Mouse (Mus musculus): ENCODE measurements around the gene Rapgef5. TPM values are rescaled to one million over a fixed set of nuclear protein-coding genes. Genes with fewer than 3 reads are reported as not detected.

Gene Rapgef5
- polyA plus RNA-seq, 1 experiment from 2014 or later = 25.7 TPM

- no peak overlapping the region for H3K4me3 ChIP-seq (ENCODE audit: low read depth, low read length)
- no peaks in the 10 kb centered on the region for H3K4me1 ChIP-seq (ENCODE audit: control insufficient read depth, insufficient read depth, low read length)
- 89% methylated on average over 5 of the region's 5 CpGs for WGBS
- no peaks in the 10 kb centered on the region for H3K36me3 ChIP-seq (ENCODE audit: control insufficient read depth, insufficient read depth, low read length)
- H3K27me3 ChIP-seq (replicated peaks; ENCODE audit: control insufficient read depth, insufficient read depth, low read length) = no peaks in the 10 kb centered on the region
- H3K9me3 ChIP-seq (replicated peaks; ENCODE audit: control insufficient read depth, low read length) = no peaks in the 10 kb centered on the region
- DNase-seq (ENCODE audit: low spot score) (no peak), ATAC-seq (no peak)
- no peak overlapping the region for H3K27ac ChIP-seq (ENCODE audit: low read depth, low read length)
- H3K4me2 ChIP-seq (ENCODE audit: low read length) = no peak overlapping the region
- no peak overlapping the region for H3K9ac ChIP-seq (ENCODE audit: low read length)
These were observed 17.0 kb upstream of the Rapgef5 start for GRCm38 (mm10) chr12:117499242-117499641.

GRCm38 (mm10) chr12:117501180-117501579, 15.1 kb upstream of the Rapgef5 start:
- Histone ChIP-seq H3K27ac (ENCODE audit: low read depth, low read length) (no peak overlapping the region), H3K9ac (ENCODE audit: low read length) (no peak overlapping the region), H3K27me3 (replicated peaks; ENCODE audit: control insufficient read depth, insufficient read depth, low read length) (no peaks in the 10 kb centered on the region), H3K4me2 (ENCODE audit: low read length) (no peak overlapping the region), H3K9me3 (replicated peaks; ENCODE audit: control insufficient read depth, low read length) (no peaks in the 10 kb centered on the region), H3K4me3 (ENCODE audit: low read depth, low read length) (no peak overlapping the region), H3K4me1 (ENCODE audit: control insufficient read depth, insufficient read depth, low read length) (no peaks in the 10 kb centered on the region), H3K36me3 (ENCODE audit: control insufficient read depth, insufficient read depth, low read length) (no peaks in the 10 kb centered on the region)
- WGBS = 70% methylated on average over 4 of the region's 4 CpGs
- ATAC-seq = no peak
- no peak for DNase-seq (ENCODE audit: low spot score)

- H3K4me2 ChIP-seq (ENCODE audit: low read length) = no peak overlapping the region
These were observed 13.4 kb upstream of the Rapgef5 start for GRCm38 (mm10) chr12:117502834-117503233.

GRCm38 (mm10) chr12:117505163-117505562, 11.1 kb upstream of the Rapgef5 start:
- H3K27ac ChIP-seq (ENCODE audit: low read depth, low read length) = no peak overlapping the region
- no peak overlapping the region for H3K4me2 ChIP-seq (ENCODE audit: low read length)
- H3K4me1 ChIP-seq (ENCODE audit: control insufficient read depth, insufficient read depth, low read length) = no peaks in the 10 kb centered on the region
- ATAC-seq (no peak), DNase-seq (ENCODE audit: low spot score) (no peak)
- no peak overlapping the region for H3K4me3 ChIP-seq (ENCODE audit: low read depth, low read length)
- H3K36me3 ChIP-seq (ENCODE audit: control insufficient read depth, insufficient read depth, low read length) = no peaks in the 10 kb centered on the region
- no peak overlapping the region for H3K9ac ChIP-seq (ENCODE audit: low read length)
- H3K27me3 ChIP-seq (replicated peaks; ENCODE audit: control insufficient read depth, insufficient read depth, low read length) = no peaks in the 10 kb centered on the region
- H3K9me3 ChIP-seq (replicated peaks; ENCODE audit: control insufficient read depth, low read length) = no peaks in the 10 kb centered on the region
- WGBS = 91% methylated on average over 2 of the region's 2 CpGs

More at GRCm38 (mm10) chr12:117502834-117503233, 13.4 kb upstream of the Rapgef5 start:
- Histone ChIP-seq H3K9me3 (replicated peaks; ENCODE audit: control insufficient read depth, low read length) (no peaks in the 10 kb centered on the region), H3K4me1 (ENCODE audit: control insufficient read depth, insufficient read depth, low read length) (no peaks in the 10 kb centered on the region), H3K9ac (ENCODE audit: low read length) (no peak overlapping the region), H3K27ac (ENCODE audit: low read depth, low read length) (no peak overlapping the region), H3K36me3 (ENCODE audit: control insufficient read depth, insufficient read depth, low read length) (no peaks in the 10 kb centered on the region), H3K27me3 (replicated peaks; ENCODE audit: control insufficient read depth, insufficient read depth, low read length) (no peaks in the 10 kb centered on the region), H3K4me3 (ENCODE audit: low read depth, low read length) (no peak overlapping the region)
- WGBS = 96% methylated on average over 3 of the region's 3 CpGs
- no peak for ATAC-seq
- DNase-seq (ENCODE audit: low spot score) = no peak

GRCm38 (mm10) chr12:117507772-117508171, 8.5 kb upstream of the Rapgef5 start:
- 64% methylated on average over 1 of the region's 1 CpGs for WGBS
- no peak overlapping the region for H3K27ac ChIP-seq (ENCODE audit: low read depth, low read length)
- ATAC-seq (no peak), DNase-seq (ENCODE audit: low spot score) (no peak)
- H3K27me3 ChIP-seq (replicated peaks; ENCODE audit: control insufficient read depth, insufficient read depth, low read length) = no peaks in the 10 kb centered on the region
- H3K9ac ChIP-seq (ENCODE audit: low read length) = no peak overlapping the region
- no peaks in the 10 kb centered on the region for H3K36me3 ChIP-seq (ENCODE audit: control insufficient read depth, insufficient read depth, low read length)
- no peaks in the 10 kb centered on the region for H3K4me1 ChIP-seq (ENCODE audit: control insufficient read depth, insufficient read depth, low read length)
- H3K4me2 ChIP-seq (ENCODE audit: low read length) = no peak overlapping the region
- no peaks in the 10 kb centered on the region for H3K9me3 ChIP-seq (replicated peaks; ENCODE audit: control insufficient read depth, low read length)
- H3K4me3 ChIP-seq (ENCODE audit: low read depth, low read length) = no peak overlapping the region

- H3K9ac ChIP-seq (ENCODE audit: low read length) = no peak overlapping the region
- ATAC-seq (no peak), DNase-seq (ENCODE audit: low spot score) (no peak)
- H3K9me3 ChIP-seq (replicated peaks; ENCODE audit: control insufficient read depth, low read length) = no peaks in the 10 kb centered on the region
- H3K4me1 ChIP-seq (ENCODE audit: control insufficient read depth, insufficient read depth, low read length) = no peaks in the 10 kb centered on the region
- no peaks in the 10 kb centered on the region for H3K36me3 ChIP-seq (ENCODE audit: control insufficient read depth, insufficient read depth, low read length)
- 63% methylated on average over 2 of the region's 2 CpGs for WGBS
- no peak overlapping the region for H3K27ac ChIP-seq (ENCODE audit: low read depth, low read length)
- no peak overlapping the region for H3K4me2 ChIP-seq (ENCODE audit: low read length)
- no peaks in the 10 kb centered on the region for H3K27me3 ChIP-seq (replicated peaks; ENCODE audit: control insufficient read depth, insufficient read depth, low read length)
- H3K4me3 ChIP-seq (ENCODE audit: low read depth, low read length) = no peak overlapping the region
These were observed 6.4 kb upstream of the Rapgef5 start for GRCm38 (mm10) chr12:117509919-117510318.

- no peak overlapping the region for H3K27ac ChIP-seq (ENCODE audit: low read depth, low read length)
- no peak for ATAC-seq
These were observed 3.8 kb upstream of the Rapgef5 start for GRCm38 (mm10) chr12:117512468-117512867.

GRCm38 (mm10) chr12:117513150-117513932, 2.9 kb upstream of the Rapgef5 start:
- H3K9ac ChIP-seq (ENCODE audit: low read length) = no peak overlapping the region
- ATAC-seq (peak; percentile 55), DNase-seq (ENCODE audit: low spot score) (peak; percentile 41)
- H3K27me3 ChIP-seq (replicated peaks; ENCODE audit: control insufficient read depth, insufficient read depth, low read length) = no peaks in the 10 kb centered on the region
- H3K4me3 ChIP-seq (ENCODE audit: low read depth, low read length) = no peak overlapping the region
- 70% methylated on average over 11 of the region's 11 CpGs for WGBS
- H3K4me1 ChIP-seq (ENCODE audit: control insufficient read depth, insufficient read depth, low read length) = no peaks in the 10 kb centered on the region
- no peak overlapping the region for H3K4me2 ChIP-seq (ENCODE audit: low read length)
- no peak overlapping the region for H3K27ac ChIP-seq (ENCODE audit: low read depth, low read length)
- no peaks in the 10 kb centered on the region for H3K36me3 ChIP-seq (ENCODE audit: control insufficient read depth, insufficient read depth, low read length)
- no peaks in the 10 kb centered on the region for H3K9me3 ChIP-seq (replicated peaks; ENCODE audit: control insufficient read depth, low read length)

More at GRCm38 (mm10) chr12:117512468-117512867, 3.8 kb upstream of the Rapgef5 start:
- Histone ChIP-seq H3K27me3 (replicated peaks; ENCODE audit: control insufficient read depth, insufficient read depth, low read length) (no peaks in the 10 kb centered on the region), H3K4me2 (ENCODE audit: low read length) (no peak overlapping the region), H3K9ac (ENCODE audit: low read length) (no peak overlapping the region), H3K9me3 (replicated peaks; ENCODE audit: control insufficient read depth, low read length) (no peaks in the 10 kb centered on the region), H3K4me3 (ENCODE audit: low read depth, low read length) (no peak overlapping the region), H3K4me1 (ENCODE audit: control insufficient read depth, insufficient read depth, low read length) (no peaks in the 10 kb centered on the region), H3K36me3 (ENCODE audit: control insufficient read depth, insufficient read depth, low read length) (no peaks in the 10 kb centered on the region)
- 87% methylated on average over 3 of the region's 3 CpGs for WGBS
- DNase-seq (ENCODE audit: low spot score) = no peak

- no peak overlapping the region for H3K4me2 ChIP-seq (ENCODE audit: low read length)
- no peaks in the 10 kb centered on the region for H3K36me3 ChIP-seq (ENCODE audit: control insufficient read depth, insufficient read depth, low read length)
- H3K4me3 ChIP-seq (ENCODE audit: low read depth, low read length) = no peak overlapping the region
- H3K27ac ChIP-seq (ENCODE audit: low read depth, low read length) = no peak overlapping the region
- no peaks in the 10 kb centered on the region for H3K4me1 ChIP-seq (ENCODE audit: control insufficient read depth, insufficient read depth, low read length)
- H3K9ac ChIP-seq (ENCODE audit: low read length) = no peak overlapping the region
- H3K27me3 ChIP-seq (replicated peaks; ENCODE audit: control insufficient read depth, insufficient read depth, low read length) = no peaks in the 10 kb centered on the region
- ATAC-seq = no peak
- WGBS = 74% methylated on average over 14 of the region's 14 CpGs
- H3K9me3 ChIP-seq (replicated peaks; ENCODE audit: control insufficient read depth, low read length) = no peaks in the 10 kb centered on the region
- DNase-seq (ENCODE audit: low spot score) = no peak
These were observed 1.1 kb downstream of the Rapgef5 start for GRCm38 (mm10) chr12:117517275-117517936.
